Mouse (Mus musculus) ES-CJ7 (cell line): ENCODE measurements around the gene Hoxc5.

Experiments used
- DNase-seq: peaks from one replicate; pipeline ENCODE4 v3.0.0; 2011; ENCODE audit warnings: low read depth, low spot score

Hoxc5 gene

GRCm38 (mm10) chr15:102967511-102968397, 511 bp downstream of the Hoxc5 start:
- DNase-seq: no peak

- no peak for DNase-seq
These were observed 2.1 kb downstream of the Hoxc5 start for GRCm38 (mm10) chr15:102969296-102969695.

GRCm38 (mm10) chr15:102970740-102971139, 3.5 kb downstream of the Hoxc5 start:
- DNase-seq: no peak

- DNase-seq: no peak
These were observed 5.0 kb downstream of the Hoxc5 start for GRCm38 (mm10) chr15:102972254-102972653.

GRCm38 (mm10) chr15:102972753-102973152, 5.5 kb downstream of the Hoxc5 start:
- DNase-seq: no peak

- no peak for DNase-seq
These were observed 7.8 kb downstream of the Hoxc5 start for GRCm38 (mm10) chr15:102975034-102975433.

- DNase-seq: peak; percentile 75
These were observed 8.5 kb downstream of the Hoxc5 start for GRCm38 (mm10) chr15:102975688-102976111.

GRCm38 (mm10) chr15:102976171-102976570, 8.9 kb downstream of the Hoxc5 start, which contains the start of gene Hoxc9:
Gene Hoxc9, plus strand, starts transcription at chr15:102976439.
- no peak for DNase-seq

- DNase-seq: peak; percentile 79
These were observed 9.6 kb downstream of the Hoxc5 start for GRCm38 (mm10) chr15:102976631-102977422.

- peak; percentile 58 for DNase-seq
These were observed 10.3 kb downstream of the Hoxc5 start for GRCm38 (mm10) chr15:102977423-102977974.

- no peak for DNase-seq
These were observed 11.6 kb downstream of the Hoxc5 start for GRCm38 (mm10) chr15:102978615-102979515.

GRCm38 (mm10) chr15:102979936-102980335, 12.7 kb downstream of the Hoxc5 start:
- no peak for DNase-seq

GRCm38 (mm10) chr15:102980352-102980751, 13.1 kb downstream of the Hoxc5 start:
- no peak for DNase-seq

- no peak for DNase-seq
These were observed 13.7 kb downstream of the Hoxc5 start for GRCm38 (mm10) chr15:102980912-102981311.

GRCm38 (mm10) chr15:102981379-102982288, 14.4 kb downstream of the Hoxc5 start:
- DNase-seq: peak; percentile 82

GRCm38 (mm10) chr15:102983716-102984115, 16.5 kb downstream of the Hoxc5 start:
- no peak for DNase-seq

- DNase-seq: no peak
These were observed 17.3 kb downstream of the Hoxc5 start for GRCm38 (mm10) chr15:102984521-102984920.

GRCm38 (mm10) chr15:102984925-102985324, 17.7 kb downstream of the Hoxc5 start:
- no peak for DNase-seq

- DNase-seq: peak; percentile 91
These were observed 20.0 kb downstream of the Hoxc5 start for GRCm38 (mm10) chr15:102987124-102987833.
